Mouse (Mus musculus): ENCODE data around the gene Fam184b.

Fam184b gene

GRCm38 (mm10) chr5:45514599-45514998 is 124.8 kb downstream of the Fam184b start:
- no peak for DNase-seq (ENCODE audit: extremely low spot score)

- DNase-seq (ENCODE audit: extremely low spot score): no peak
Observed at GRCm38 (mm10) chr5:45513511-45513910, 125.9 kb downstream of the Fam184b start.

GRCm38 (mm10) chr5:45512908-45513307 is 126.5 kb downstream of the Fam184b start:
- DNase-seq (ENCODE audit: extremely low spot score): no peak

DNA sequence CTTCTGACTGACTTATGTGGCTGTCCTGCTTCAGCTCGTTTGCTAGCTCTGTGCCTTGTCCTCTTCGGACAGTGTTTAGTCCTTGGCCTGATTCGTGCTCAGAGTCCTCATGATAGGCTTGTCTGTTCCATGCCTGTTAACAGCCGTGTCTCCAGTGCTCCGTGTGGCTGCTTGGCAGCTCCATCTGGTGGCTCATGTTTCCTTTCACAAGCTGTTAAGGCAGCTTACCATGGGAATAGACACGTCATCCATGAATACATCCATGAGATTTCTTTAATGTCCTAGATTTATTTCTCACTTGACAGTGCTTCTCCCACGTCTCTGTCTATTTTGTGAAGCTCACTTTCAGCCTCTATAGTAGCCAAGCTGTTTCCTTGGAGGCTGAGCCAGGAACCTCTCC is 129.3 kb downstream of the Fam184b start:
- no peak for DNase-seq (ENCODE audit: extremely low spot score)

- no peak for DNase-seq (ENCODE audit: extremely low spot score)
Observed at GRCm38 (mm10) chr5:45497564-45497963, 141.8 kb downstream of the Fam184b start.

DNA sequence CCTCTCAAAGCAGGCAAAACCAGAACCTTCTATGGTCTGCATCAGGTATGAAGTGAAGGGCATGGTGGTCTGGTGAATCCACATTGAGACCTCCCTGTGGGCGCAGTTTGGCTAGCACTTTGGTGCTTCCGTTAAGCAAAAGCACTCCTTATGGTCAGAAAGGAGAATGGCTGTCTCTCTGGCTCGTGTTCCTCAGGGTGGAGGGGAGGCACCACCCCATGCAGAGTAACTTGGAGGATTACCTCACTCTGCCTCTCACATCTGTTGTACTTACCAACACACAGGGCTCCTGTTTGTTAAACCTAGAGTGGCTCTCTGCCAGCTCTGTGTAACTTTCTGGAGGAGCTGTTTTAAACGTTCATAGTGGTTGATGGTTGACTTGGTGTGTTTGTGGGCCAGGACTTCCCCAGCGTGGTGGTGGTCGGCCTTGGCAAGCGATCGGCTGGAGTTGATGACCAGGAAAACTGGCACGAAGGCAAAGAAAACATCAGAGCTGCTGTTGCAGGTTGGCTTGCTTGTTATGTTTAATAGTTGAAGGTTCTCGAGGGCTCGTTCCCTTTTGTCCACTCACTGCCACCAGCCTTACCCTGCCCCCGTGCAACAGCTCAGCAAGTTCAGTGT is 142.4 kb downstream of the Fam184b start:
- DNase-seq (ENCODE audit: extremely low spot score): no peak

DNA sequence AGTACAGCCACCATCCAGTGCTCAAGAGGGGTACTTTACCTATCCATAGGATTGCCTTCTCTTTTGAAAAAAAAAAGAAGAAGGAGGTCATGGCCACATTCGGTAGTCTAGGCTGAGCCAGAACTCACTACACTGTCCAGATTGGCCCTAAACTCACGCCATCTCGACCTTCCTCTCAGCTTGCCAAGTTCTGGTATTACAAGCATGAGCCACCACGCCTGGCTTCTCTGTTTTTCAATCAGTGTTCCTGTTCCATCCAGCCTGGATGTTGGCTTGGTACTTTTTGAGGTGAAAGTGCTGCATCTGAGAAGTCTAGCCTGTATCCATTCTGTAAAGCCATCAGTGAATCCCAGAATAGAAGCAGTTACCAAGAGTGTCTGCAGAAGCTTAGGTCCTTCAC is 142.9 kb downstream of the Fam184b start:
- DNase-seq (ENCODE audit: extremely low spot score): no peak

- DNase-seq (ENCODE audit: extremely low spot score): no peak
Observed at GRCm38 (mm10) chr5:45496042-45496441, 143.4 kb downstream of the Fam184b start.

- DNase-seq (ENCODE audit: extremely low spot score): no peak
Observed at GRCm38 (mm10) chr5:45495429-45495975, 143.9 kb downstream of the Fam184b start.

DNA sequence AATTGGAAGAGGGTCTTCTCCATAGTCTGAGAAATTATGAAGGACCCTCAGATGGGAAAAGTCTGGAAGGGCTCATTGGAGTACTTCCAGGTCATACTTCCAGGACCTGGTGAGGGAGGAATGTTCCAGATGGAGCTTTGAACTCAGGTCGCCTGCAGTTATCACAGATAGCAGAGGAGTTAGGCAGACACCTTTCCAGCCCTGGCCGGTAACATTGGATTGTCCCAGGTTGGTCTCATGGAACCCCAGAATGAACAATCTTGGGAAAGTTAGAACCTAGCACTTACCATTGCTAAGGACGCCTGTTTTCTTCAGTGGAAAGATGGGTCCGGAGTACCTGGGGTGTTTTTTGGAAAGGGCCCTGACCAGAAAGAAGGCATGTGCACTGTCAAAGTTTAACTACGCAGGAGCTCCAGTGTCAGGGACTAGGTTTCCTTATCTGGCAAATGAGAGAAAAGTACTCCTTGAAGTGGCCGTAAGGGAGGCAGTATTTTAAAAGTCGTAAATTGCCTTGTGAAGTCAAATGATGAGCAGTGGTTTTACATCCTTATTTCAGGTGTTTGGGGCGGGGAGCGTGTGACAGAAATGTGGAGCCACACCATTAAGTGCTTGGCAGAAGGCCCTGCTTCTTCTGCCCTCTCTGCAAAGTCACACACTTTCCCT is 145.2 kb downstream of the Fam184b start:
- DNase-seq (ENCODE audit: extremely low spot score): no peak

- peak; percentile 99 for DNase-seq (ENCODE audit: extremely low spot score)
Observed at GRCm38 (mm10) chr5:45493191-45494092, 146.0 kb downstream of the Fam184b start, which contains the start of gene Lap3. Gene Lap3, plus strand, starts transcription at chr5:45493374.

GRCm38 (mm10) chr5:45491776-45492175 is 147.6 kb downstream of the Fam184b start:
- DNase-seq (ENCODE audit: extremely low spot score): no peak

DNA sequence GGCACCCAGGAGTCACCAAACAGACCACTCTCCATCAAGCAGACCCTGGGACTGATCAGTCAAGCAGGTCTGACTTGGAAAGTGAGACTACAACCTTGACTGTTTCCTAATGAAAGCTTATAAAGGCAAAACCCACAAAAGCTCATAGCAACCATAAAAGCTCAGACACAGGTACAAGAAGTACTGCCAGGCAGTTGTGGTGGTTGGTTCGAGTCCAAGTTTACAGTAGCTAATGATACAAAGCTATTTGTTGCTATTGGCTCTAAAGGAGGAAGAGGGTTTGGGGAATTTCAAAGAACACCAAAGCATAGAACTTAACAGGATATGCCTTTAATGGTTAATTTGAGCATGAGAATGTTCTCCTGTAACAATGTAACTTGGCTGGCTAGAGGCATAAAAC is 155.8 kb downstream of the Fam184b start:
- DNase-seq (ENCODE audit: extremely low spot score): no peak

- DNase-seq (ENCODE audit: extremely low spot score): no peak
Observed at GRCm38 (mm10) chr5:45482607-45483006, 156.8 kb downstream of the Fam184b start.

DNA sequence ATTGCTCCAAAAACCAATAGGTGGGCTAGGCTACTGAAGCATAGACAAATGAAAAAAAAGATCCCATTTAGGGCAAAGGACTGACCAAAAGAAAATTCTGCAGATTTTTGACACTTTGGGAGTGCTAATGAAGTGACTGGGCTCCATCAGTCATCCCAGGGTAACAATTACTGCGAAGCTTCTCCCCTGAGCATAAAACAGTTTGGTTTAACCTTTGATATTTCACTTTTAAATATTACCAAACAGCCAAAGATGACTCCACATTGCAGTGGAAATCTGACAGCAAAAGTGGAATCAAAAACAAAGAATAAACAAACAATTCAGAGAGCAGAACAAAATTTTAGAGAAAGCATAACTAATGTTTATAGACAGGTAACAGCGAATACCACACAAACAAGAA is 158.3 kb downstream of the Fam184b start:
- DNase-seq (ENCODE audit: extremely low spot score): no peak

DNA sequence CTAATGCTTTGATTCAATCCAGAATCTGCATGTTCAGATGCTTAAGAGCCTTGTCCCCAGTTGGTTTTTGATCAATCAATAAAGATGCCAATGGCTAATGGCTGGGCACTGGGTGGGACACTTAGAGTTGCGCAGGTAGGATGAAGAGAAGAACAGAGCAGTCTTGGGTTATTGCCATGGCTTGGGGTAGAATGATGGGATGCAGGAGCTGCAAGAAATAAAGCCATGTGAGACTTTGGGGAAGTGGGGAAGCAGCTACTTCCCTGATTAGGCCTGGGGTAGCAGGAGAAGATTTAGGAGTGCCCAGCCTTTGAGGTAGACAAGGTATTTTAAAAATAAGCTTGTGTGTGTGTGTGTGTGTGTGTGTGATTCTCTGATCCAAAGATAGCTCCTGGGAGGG is 159.3 kb downstream of the Fam184b start:
- no peak for DNase-seq (ENCODE audit: extremely low spot score)

All from embryo, embryonic 9.5 days (tissue).